Mouse (Mus musculus): ENCODE data around the gene Aunip.

GRCm38 (mm10) chr4:134506713-134507112, 4.1 kb upstream of the Aunip start:
- TF ChIP-seq TAL1 (conservative IDR thresholded peaks at IDR 0.05; ENCODE audit: low read depth, low read length) (no peak), CTCF (IDR thresholded peaks at IDR 0.05; ENCODE audit: low read depth, low read length) (no peak), GATA1 (IDR thresholded peaks at IDR 0.05; ENCODE audit: borderline replicate concordance, low read length) (no peak), GATA2 (IDR thresholded peaks at IDR 0.05; ENCODE audit: borderline replicate concordance, low read depth, low read length) (no peak), POLR2AphosphoS5 (IDR thresholded peaks at IDR 0.05; ENCODE audit: insufficient replicate concordance, low read depth, low read length) (no peak)

Measured in G1E (cell line).